Mouse (Mus musculus) fat pad, adult 2 months (tissue): ENCODE measurements around the gene Caprin1.
A peak's percentile ranks its signal among the peaks of the same experiment; 100 is the strongest.

ENCODE experiments used
- DNase-seq: peaks from one replicate; pipeline ENCODE4 v3.0.0-alpha.2; 2011; ENCODE audit warnings: low read depth, low spot score; ENCODE audit errors: extremely low read depth

Caprin1 gene

GRCm38 (mm10) chr2:103802422-103802821, 5.0 kb upstream of the Caprin1 start:
- DNase-seq, result no peak

GRCm38 (mm10) chr2:103796861-103797466, 485 bp downstream of the Caprin1 start:
- no peak for DNase-seq

GRCm38 (mm10) chr2:103796211-103796860, 1.1 kb downstream of the Caprin1 start:
- no peak for DNase-seq

GRCm38 (mm10) chr2:103795843-103796210, 1.6 kb downstream of the Caprin1 start:
- DNase-seq, result no peak

GRCm38 (mm10) chr2:103792009-103792408, 5.4 kb downstream of the Caprin1 start:
- no peak for DNase-seq

- DNase-seq, result no peak
Observed at GRCm38 (mm10) chr2:103785735-103786134, 11.7 kb downstream of the Caprin1 start.

- DNase-seq, result no peak
Observed at GRCm38 (mm10) chr2:103784621-103785020, 12.8 kb downstream of the Caprin1 start.

GRCm38 (mm10) chr2:103762492-103762891, 35.0 kb downstream of the Caprin1 start:
- no peak for DNase-seq

GRCm38 (mm10) chr2:103761993-103762392, 35.5 kb downstream of the Caprin1 start:
- DNase-seq, result no peak

GRCm38 (mm10) chr2:103760906-103761716, 36.3 kb downstream of the Caprin1 start, which contains the start of gene Nat10:
Gene Nat10 (minus strand): TSS chr2:103761270.
- peak; percentile 69 for DNase-seq

GRCm38 (mm10) chr2:103760421-103760820, 37.0 kb downstream of the Caprin1 start:
- DNase-seq, result no peak

- DNase-seq, result no peak
Observed at GRCm38 (mm10) chr2:103755458-103756085, 41.9 kb downstream of the Caprin1 start.

- DNase-seq, result no peak
Observed at GRCm38 (mm10) chr2:103754614-103755013, 42.8 kb downstream of the Caprin1 start.

GRCm38 (mm10) chr2:103751771-103752170, 45.7 kb downstream of the Caprin1 start:
- DNase-seq, result no peak

GRCm38 (mm10) chr2:103749091-103749490, 48.4 kb downstream of the Caprin1 start:
- no peak for DNase-seq

GRCm38 (mm10) chr2:103747891-103748290, 49.6 kb downstream of the Caprin1 start:
- DNase-seq, result no peak

GRCm38 (mm10) chr2:103746761-103747160, 50.7 kb downstream of the Caprin1 start:
- DNase-seq, result no peak

GRCm38 (mm10) chr2:103746096-103746495, 51.4 kb downstream of the Caprin1 start:
- no peak for DNase-seq

GRCm38 (mm10) chr2:103745481-103745880, 52.0 kb downstream of the Caprin1 start:
- no peak for DNase-seq

GRCm38 (mm10) chr2:103743988-103744387, 53.5 kb downstream of the Caprin1 start:
- no peak for DNase-seq

GRCm38 (mm10) chr2:103743536-103743935, 53.9 kb downstream of the Caprin1 start:
- no peak for DNase-seq
